Mouse (Mus musculus): ENCODE results near the gene Gm5447.

Gene Gm5447

GRCm38 (mm10) chr13:30986934-30987455 lies 13.0 kb downstream of the Gm5447 start:
- no peak for DNase-seq (ENCODE audit: low spot score)

- no peak for DNase-seq (ENCODE audit: low spot score)
Observed at GRCm38 (mm10) chr13:30987686-30988085, 13.7 kb downstream of the Gm5447 start.

GRCm38 (mm10) chr13:30989710-30990109 lies 15.7 kb downstream of the Gm5447 start:
- DNase-seq (ENCODE audit: low spot score) = no peak

DNA sequence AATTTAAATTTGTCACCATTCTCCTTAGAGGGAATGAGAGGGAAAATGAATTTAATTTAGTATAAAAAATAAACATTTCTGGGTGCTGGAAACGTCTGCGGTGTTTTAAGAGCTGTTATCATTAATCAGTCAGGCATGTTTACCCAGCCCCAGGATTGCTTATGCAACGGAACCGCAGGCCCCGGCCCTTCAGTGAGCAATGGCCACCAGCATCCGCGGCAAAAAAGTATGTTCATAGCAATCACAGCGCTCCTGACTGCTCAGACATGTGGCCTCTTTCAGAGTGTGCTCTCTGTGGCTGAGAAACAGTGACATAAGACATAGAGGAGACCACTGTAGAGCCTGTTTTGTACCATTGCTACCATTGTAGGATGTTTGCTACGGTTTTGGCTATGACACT lies 16.2 kb downstream of the Gm5447 start:
- no peak for DNase-seq (ENCODE audit: low spot score)

DNA sequence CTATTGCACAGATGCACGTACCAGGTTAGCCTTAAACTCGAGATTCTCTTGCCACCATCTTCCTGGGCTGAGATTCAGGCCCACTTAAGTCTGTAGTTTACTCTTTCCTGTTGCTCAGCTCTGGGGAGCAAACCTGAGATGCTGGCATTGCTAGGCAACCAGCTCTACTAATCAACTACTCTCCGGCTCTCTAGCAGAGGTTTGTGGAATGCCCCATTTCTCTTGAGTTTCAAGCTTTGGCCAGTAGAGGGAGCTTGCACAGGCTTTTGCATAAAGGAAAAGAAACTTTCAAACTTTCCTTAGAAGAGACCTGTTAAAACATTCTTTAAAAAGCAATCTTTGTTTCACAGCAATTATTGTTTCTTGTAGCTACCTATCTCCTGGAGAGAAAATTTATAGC lies 19.8 kb downstream of the Gm5447 start:
- DNase-seq (ENCODE audit: low spot score) = peak; percentile 78

GRCm38 (mm10) chr13:30994249-30994858 lies 20.4 kb downstream of the Gm5447 start:
- peak; percentile 10 for DNase-seq (ENCODE audit: low spot score)

DNA sequence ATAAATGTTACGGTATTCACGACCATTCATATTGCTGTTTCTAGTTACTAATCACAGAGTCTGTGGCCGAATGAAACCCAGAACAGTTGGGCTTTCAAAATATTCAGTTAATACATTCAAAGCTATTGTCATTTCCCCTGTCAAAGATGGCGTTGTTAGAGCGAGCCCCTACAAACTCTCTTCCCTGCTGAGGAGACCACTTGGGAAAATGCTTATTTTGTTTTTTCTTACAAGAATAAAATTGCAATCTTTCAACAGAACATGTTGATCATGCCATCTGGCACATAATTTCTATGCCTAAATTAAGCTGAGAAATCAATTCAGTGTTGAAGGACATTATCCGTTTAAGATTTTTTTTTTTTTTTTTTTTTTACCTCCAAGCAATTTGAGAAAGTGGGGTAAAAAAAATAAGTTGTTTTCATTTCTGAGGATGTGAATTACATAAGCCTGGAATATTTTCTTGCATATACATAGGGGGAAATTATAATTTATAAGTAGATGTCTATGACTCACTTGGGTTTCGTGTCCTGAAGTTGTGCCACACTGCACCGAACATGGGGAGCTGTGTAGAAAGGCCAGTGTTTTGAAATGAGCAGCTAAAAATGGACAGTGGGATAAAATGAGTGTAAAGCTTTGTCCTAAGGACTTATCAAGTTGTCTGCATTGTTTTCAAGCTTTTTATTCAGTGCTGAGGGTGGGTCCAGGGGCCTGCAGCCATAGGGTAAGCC lies 23.7 kb downstream of the Gm5447 start:
- DNase-seq (ENCODE audit: low spot score) = no peak

GRCm38 (mm10) chr13:30999799-31000198 lies 25.8 kb downstream of the Gm5447 start:
- no peak for DNase-seq (ENCODE audit: low spot score)

- no peak for DNase-seq (ENCODE audit: low spot score)
Observed at GRCm38 (mm10) chr13:31004458-31004857, 30.5 kb downstream of the Gm5447 start.

DNA sequence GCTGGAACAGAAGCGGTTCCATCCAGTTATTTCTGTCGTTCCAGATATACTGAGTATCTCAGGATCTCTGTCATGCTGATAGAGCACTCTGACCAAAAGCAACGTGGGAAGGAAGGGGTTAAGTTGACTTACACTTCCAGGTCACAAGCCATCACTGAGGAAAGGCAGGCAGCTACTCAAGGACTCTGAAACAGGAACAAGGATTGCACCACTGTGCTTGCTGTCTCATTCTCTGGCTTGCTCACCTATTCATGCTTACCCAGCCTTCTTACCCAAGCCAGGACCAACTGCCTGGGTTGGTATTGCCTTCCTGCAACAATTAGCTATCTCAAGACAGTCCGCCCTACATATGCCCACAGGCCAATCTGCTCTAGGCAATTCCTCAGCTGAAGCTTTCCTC lies 31.0 kb downstream of the Gm5447 start:
- no peak for DNase-seq (ENCODE audit: low spot score)

- DNase-seq (ENCODE audit: low spot score) = no peak
Observed at GRCm38 (mm10) chr13:31017545-31017944, 43.5 kb downstream of the Gm5447 start.

GRCm38 (mm10) chr13:31021514-31021913 lies 47.5 kb downstream of the Gm5447 start:
- no peak for DNase-seq (ENCODE audit: low spot score)

GRCm38 (mm10) chr13:31021927-31022326 lies 47.9 kb downstream of the Gm5447 start:
- no peak for DNase-seq (ENCODE audit: low spot score)

- peak; percentile 22 for DNase-seq (ENCODE audit: low spot score)
Observed at GRCm38 (mm10) chr13:31023664-31024063, 49.7 kb downstream of the Gm5447 start.
